Mouse (Mus musculus): ENCODE measurements at regions not wholly inside any gene's neighbourhood (a gene's known extent, or its start where the extent isn't known, plus 50 kb on each side); places are given as distances from the start of the nearest gene placed in this dataset.

DNA sequence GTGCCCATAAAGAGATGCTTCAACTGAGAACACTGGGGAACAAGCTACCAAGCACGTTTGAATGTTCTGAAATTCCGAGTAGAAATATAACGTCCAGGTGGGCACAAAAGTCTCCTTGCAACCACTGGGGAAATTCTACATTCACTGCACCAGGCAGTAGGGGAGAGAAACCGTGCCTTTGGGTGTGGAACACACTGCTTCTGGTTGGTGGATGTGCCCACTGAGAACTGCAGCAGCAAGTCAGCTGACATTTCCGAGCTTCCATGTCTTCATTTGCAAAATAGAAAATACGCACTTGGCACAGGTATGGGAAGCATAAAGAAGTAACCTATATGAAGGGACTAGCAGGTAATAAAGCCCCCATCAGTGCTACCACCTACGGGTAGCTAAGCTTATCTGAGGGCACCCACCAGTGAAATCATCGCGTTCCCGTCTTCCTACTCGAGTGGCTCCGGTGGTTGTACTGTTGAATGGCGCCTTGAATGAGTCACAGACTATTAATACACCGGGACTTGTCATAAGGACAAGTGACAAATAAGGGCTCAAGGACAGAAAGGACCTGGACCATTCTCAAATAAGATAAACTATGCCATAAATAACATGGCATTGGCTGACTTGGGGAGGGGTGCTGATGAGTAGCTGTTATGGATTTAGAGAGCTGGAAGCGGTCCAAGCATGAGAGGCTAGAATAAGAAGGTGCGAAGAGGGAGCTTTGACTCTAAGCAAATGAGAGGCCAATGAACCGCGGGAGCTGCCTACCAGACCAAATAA, 210.2 kb downstream of the Nuak1 start:
- TF ChIP-seq CTCF (IDR thresholded peaks at IDR 0.05; ENCODE audit: low read depth) (no peak), EP300 (optimal IDR thresholded peaks at IDR 0.05) (no peak)
